Mouse (Mus musculus) mesoderm, embryonic 11.5 days (tissue): ENCODE results near the gene Strip2.
A peak's percentile ranks its signal among the peaks of the same experiment; 100 is the strongest.

Experiments used
- DNase-seq: peaks from one replicate; pipeline ENCODE4 v3.0.0-alpha.2; 2012; ENCODE audit warnings: low read depth, low spot score

The Strip2 gene

DNA sequence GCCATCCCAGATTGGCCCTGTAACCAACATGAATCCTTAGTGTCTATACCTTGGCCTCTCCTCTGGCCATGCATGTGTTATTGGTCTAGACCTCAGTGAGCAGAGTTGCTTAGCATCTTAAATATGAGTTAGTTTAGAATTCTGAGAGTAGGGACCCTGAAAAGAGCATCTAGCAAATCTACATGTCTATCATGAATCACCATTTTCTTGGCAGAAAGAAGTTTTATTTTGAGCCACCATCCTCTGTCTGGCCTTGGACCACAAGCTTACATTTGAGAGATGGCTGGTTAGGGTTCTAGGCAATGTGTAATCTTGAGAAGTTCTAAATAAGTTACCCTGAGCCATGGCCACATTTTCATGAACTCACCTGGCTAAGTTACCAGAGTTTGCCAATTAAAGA, 13.3 kb downstream of the Strip2 start:
- DNase-seq: no peak

DNA sequence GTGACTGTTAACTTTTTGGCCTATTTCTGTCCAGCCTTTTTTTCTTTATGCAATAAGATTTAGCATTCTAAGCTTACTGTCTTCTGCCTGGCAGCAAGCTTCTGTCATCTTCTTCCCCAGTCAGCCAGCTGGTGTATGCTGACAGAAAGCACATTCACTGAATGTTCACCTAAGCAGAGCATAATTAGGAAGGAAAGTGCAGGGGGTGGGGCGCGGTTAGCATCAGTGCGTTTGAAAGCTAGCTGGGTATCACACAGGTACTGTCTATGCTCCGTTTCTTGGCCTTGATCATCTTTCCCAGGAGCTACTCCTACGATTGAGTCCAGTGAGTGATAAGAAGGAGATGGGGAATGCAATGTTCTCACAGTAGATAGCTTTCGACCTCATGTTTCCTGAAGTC, 13.9 kb downstream of the Strip2 start:
- no peak for DNase-seq

DNA sequence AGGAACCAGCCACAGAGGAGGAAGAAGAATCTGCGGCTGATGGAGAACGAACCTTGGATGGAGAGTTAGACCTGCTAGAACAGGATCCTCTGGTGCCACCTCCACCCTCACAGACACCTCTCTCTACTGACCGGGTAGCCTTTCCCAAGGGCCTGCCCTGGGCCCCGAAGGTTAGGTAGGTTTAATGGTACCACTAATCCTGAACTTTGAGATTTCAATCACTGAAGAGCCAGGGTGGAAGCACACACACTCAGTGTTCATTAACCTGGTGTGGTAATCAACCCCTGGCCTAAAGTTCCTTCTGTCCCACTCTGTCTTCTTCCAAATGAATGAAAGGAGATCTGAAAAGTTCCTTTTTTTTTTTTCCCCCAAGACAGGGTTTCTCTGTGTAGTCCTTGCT, 14.4 kb downstream of the Strip2 start:
- DNase-seq: no peak

DNA sequence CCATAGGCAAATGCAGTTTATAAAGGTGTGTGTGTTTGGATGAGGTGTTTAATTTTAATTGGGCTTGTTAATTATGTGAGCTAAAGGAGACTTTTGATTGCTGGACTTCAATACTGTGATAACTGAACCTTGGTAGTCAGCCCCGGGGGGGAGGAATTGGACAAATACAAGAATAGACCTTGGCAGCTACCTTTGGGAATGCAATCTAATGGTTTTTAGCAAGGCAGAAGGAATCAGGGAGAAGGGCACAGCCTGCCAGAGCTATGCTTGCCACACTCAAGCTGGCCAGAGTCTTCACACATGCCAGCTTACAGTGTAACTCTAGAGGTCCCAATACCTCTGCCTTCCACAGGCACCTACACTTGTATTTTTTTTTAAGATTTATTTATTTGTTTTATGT, 18.9 kb downstream of the Strip2 start:
- DNase-seq: no peak

DNA sequence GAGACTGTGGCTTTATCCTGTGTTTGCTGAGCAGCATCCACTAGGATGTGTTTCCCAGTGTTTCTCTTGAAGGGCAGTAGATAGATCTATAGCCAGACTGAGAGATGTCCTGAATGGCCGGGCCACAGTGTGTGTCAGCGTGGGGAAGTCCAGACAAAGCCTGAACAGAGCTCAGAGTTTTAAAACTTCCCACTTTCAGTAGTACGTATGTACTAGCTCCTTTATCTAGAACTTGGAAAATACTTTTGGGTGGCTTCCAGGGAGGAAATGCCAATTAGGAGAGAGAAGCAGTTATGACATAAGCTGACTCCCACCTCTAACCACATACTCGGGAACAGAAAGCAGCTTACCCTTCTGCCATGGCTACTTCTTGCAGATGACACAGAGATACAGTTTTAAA, 23.6 kb downstream of the Strip2 start:
- DNase-seq: no peak

DNA sequence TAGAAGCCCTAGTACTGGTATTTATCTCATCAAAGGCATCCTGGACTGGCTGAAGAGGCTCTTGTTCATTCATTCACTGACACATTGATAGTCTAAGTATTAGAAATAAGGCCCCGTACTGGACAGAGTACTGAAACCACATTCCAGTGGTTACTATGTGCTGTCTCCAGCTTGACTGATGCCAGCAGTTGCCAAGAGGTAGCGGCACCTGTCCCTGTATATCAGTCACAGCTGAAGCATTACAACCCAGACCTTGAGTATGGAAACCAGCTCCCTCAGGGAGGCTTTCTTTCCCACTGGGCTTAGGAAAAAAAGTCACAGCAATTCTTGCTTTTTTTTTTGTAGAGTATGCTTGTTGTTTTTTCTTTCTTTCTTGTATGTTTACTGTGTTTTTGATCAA, 24.2 kb downstream of the Strip2 start:
- DNase-seq: no peak

DNA sequence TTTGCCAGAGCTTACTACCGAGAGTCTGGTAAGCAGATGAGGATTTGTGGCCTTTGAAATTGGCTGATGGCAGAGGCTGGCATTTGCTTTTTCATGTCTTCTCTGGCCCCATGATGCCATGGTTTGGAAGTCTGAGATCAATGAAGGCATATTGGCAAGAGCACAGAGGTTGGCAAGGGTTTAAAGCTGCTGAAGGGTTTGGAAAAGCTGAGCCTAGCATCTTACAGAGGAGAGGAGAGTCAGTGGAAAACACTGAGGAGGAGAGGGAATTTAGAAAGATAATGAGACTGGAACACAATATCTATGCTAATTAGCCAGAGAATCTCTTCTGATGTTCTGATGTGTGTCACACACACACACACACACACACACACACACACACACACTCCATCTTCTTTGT, 27.7 kb downstream of the Strip2 start:
- no peak for DNase-seq

DNA sequence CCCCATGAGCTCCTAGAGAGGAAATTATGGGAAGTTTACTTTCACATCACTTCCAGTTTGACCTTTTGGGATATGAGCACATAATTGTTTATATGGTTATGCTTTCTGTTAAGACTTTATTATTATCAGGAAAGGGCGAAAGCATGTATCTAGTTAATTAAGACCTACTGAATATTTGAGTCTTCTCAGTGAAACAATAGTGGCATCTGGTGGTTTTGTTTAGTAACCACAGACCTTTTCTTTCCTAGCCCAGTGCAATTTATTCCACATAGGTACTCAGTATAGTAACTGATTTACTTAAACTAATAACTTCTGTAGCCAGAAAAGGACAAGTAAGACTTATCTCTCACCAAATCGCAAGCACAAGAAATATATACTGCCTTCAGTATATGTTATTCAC, 29.8 kb downstream of the Strip2 start:
- DNase-seq: no peak

DNA sequence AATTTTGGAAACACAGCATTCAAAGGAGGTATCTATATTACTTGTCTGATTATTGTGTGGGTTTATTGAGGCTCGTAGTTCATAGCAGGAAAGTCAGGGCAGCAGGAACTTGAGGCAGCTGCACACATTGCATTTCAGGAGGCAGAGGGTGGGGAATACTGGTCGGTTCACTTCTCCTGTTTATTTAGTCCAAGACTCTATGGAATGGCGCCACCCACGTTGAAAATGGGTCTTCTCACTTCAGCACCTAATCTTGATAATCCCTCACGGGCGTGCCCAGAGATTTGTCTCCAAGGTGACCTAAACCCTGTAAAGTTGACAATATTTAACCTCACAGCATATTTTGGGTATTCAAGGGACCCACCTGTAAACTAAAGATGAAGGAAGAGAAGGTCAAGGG, 31.0 kb downstream of the Strip2 start:
- DNase-seq: no peak

DNA sequence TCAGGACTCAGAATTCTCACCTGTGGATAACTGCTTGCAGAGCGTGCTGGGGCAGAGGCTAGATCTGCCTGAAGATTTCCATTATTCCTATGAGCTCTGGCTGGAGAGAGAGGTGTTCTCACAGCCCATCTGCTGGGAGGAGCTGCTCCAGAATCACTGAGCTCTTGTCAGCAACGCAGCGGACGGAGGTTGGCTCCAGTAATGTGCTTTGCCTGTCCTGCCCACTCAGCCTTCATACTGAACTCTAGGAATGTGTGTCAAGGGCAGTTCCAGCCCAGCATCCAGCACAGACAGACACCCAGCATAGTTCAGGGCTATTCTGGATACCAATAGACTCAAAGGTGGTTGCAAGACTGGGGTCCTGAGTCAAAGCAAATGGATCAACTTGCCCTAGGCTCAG, 39.9 kb downstream of the Strip2 start:
- no peak for DNase-seq

DNA sequence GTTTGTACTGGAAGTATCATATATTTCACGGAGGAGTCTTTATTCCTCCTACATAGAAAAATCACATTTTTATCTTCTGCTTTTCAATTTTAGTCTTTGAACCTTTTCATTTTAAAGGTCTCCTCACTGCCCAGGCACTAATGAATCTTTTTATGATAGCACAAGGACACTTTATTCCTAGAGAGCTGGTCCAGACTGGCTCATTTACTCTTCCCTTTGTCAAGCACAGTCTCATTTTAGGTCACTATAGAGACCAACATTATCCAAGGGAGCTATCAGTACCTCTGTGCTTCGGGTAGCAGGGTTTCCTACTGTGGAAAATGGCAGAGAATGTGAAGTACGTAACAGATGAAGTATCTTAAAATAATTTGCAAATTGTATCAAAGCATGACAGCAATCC, 41.9 kb downstream of the Strip2 start:
- DNase-seq: no peak

DNA sequence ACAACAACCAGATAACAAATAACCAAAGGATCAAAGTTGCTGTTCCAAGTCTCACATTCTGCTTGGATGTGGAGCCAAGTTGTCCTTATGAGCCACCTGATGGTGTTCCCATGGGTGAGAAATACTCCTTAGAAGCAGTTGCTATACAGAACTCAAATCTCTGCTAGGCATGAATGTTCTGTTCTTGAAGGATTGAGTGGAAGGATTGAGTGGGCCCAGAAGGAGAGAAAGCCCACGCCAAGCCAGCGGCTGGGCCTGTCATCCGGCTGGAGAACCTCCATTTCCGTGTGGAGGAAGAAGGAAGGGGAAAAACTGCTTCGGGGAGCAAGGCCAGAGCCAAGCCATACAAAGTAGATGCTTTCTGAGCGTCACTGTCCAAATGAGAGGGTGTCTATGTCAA, 44.3 kb downstream of the Strip2 start:
- DNase-seq: no peak

DNA sequence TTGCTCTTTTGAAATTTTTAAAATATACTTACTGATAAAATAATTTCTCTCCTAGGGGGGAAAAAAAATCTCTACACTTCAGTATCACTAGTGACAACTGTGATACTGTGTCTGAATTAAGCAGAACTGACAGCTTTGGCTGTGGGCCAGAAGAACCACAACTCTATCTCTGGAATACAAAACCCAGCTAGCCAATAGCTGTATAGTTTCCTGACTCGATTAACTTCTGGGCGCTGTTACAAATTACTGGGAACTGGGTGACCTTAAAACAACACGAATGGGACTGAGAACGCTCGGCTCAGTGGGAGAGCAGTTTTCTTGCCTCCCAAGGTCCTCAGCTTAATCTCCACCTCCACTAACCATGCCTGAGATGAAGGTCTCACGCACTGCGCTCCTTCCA, 51.1 kb downstream of the Strip2 start:
- DNase-seq: no peak

DNA sequence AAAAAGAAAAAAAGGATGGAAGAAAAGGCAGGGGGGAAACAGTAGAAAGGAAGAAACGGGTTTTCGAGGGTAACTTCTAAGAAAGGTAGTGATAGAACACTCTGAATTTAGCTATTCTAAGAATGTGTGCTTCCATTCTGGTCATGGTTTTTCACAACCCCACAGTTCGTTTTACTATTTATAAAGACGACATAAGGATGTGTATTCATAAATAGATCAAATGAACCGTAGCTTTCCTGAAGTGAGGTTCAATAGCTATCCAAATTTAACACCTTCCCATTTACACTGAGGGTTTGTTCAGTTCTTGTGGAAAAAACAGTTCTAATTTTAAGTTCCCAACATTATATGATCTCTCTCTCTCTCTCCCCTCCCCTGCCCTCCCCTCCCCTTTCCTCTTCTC, 56.5 kb downstream of the Strip2 start:
- no peak for DNase-seq

DNA sequence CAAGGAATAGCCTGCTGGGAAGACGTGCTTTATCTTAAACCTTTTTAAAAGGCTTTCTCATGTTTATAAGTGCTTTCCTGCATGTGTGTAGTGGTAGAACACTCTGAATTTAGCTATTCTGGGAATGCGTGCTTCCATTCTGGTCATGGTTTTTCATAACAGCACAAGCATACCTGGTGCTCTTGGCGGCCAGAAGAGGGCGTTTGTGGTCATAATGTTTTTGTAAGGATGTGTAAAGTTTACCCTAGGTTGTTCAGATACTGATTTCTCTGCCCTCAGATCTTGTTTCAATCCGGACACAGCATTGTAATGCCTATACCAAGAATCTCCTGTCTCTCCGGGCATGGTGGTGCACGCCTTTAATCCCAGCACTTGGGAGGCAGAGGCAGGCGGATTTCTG, 58.0 kb downstream of the Strip2 start:
- no peak for DNase-seq

DNA sequence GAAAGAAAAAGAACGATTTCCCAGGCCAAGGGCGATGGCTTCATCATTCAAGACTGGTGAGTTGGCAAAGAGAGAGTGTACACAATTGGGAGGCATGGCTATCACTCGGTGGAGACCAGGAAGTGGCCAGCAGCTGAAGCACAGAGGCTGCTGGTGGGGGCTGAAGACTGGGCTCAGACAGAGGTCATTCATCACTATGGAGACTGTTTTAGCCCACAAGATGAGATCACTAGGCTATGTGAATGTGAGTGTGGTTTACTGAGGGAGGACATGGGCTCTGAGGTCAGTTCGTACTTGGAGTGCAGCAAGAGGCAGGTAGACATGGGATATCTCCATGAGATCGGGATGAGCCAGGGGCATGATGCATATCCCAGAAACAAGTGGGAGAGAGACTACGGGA, 63.6 kb downstream of the Strip2 start:
- no peak for DNase-seq

DNA sequence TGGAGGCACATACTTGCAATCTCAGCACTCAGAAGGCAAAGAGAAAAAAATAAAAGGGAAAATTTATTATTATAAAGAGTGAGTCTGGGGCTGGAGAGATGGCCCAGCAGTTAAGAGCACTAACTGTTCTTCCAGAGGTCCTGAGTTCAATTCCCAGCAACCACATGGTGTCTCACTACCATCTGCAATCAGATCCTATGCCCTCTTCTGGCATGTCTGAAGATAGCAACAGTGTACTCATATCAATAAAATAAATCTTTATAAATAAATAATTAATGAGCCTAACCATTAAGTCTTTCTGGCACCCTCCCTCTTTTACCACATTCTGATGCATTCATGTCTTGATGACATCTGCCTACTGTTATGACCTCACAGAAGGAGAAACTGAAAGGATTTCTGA, 65.0 kb downstream of the Strip2 start:
- DNase-seq: no peak

DNA sequence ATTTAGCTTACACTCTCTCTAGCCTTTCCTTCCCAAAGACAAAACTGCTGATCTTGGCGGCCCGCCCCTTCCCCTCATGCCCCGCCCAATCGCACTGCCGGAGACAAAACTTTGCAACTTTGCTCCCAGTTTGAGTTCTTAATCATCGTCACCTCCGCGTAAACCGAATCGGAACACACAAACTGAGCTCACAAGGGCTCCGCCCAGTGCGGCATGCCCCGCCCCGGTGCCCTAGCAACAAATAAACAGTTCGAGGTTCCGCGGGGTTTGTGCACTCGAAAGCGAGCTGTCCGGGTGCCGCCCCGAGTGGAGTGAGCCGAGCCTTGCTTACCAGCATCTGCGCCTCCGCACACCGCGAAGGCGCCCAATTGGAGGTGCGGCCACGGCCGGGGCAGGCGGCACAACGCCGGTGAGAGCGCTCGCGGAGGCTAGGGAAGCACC, 68.3 kb downstream of the Strip2 start:
- peak; percentile 81 for DNase-seq

DNA sequence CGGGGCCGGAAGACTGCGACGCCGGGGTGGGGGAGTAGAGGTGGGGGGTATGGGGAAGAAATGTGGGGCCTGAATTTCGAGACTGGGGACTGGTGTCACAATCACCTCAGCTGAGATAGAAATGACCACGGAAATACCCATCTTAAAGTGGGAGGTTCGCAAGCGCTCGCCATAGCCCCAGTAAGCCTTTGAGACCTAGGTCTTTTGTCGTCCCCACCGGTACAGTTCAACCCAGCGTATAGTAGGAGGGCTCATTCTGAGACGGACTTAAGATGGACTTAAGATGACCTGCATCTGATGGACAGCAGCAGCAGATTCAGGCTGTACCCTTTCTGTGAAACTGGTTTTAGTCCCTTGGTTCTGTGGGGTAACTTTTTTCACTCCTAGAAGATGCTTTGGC, 68.7 kb downstream of the Strip2 start:
- DNase-seq: no peak

DNA sequence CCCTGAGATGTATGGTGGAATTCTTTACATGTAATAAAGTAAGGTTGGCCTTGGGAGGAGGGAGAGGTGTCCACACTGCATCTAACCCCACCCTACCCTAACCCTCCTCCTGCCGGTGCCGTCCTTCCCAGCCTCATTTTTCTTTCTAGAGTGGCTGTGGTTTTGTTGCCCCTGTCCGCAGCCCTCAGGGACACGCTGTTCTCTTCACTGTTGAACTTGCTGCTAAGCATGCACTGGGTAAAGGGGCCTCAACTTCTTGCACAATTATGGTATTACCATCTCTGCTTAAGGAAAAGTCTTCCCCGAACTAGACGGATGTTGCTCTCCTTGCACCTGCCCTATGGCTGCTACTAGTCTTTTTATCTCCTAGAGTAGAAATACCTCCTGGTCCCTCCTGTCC, 69.2 kb downstream of the Strip2 start:
- no peak for DNase-seq

DNA sequence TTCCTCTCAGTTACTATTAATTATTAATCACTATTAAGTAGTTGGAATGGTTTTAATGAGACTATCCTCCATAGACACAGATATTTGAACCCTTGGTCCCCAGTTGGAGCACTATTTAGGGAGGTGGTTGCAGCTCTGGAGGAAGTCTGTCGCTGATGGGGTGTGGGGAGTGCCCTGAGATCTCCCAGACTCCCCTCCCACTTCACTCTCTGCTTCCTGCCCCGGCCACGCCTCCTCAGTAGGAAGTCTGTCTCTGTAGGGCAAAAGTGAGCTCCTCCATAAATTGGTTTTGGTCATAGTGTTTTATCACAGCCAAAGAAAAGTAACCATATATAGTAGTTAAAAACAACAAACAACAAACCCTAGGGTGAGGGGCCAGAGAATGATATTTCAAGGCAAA, 70.4 kb downstream of the Strip2 start:
- DNase-seq: no peak

DNA sequence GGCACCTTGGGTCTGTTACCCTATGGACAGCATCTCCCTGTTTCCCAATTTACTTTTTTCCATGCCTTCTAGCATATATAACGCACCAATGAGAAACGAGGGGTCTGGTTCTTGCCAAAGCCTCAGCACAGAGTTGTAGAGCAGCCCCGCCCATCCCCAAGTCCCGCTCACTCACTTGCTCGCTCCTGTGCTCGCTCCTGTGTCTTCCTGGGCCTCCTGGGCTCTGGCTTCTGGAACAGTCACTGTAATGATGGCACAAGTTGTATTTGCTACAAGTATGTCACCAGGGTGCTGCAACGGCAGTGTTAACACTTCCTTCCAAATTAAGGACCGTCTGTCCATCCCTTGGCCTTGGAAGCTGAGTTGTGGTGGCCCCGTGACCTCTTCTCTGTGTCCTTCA, 81.3 kb downstream of the Strip2 start:
- DNase-seq: no peak

DNA sequence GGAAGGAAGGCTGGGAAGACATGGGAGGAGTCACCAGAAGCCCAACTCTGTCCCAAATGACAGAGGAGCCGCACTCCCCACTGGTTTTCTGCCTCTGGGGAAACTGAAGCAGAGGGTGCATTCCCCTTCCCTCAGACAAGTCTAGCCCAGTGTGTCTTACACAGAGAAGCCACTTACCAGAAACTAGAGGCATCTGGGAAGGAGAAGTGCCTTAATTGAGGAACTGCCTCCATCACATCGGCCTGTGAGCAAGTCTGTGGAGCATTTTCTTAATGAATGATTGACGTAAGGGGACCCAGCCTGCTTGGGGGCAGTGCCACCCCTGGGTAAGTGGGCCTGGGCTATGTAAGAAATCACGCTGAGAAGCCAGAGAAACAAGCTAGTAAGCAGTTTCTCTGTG, 82.0 kb downstream of the Strip2 start:
- DNase-seq: no peak

DNA sequence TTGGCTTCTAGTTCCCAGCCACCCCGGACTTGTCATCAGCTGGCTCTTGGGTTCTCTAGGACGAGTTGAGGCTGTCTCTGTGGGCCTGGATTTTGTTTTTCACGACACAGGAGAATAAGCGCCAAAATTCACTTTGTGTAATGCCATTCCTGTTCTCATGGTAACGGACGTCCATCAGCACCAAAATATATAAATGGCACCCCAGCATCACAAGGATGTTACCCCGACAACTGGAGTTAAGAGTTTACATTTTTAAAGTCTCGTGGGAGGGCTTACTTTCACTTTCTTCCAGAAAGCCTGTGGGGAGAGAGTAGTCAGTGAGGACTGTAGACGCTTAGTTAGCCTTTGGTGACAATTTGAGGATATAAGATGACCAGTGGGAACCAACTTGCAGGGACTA, 85.8 kb downstream of the Strip2 start:
- DNase-seq: no peak

DNA sequence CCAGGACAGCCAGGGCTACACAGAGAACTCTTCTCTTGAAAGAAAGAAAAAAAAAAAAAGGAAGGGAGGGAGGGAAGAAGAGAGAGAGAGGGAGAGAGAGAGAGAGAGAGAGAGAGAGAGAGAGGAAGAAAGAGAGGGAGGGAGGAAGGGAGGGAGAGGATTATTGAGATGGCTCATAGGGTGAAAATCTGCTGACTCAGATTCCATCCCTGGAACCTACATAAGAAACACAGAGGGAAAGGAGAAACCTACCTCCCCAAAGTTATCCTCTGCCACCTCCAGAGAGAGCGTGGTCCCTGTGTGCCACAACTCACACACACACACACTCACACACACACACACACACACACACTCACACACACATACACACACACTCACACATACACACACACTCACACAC, 89.0 kb downstream of the Strip2 start:
- no peak for DNase-seq
